Mouse (Mus musculus) bone marrow, adult 2 months (tissue): ENCODE results near the gene Sec23a. TPM values are rescaled to one million over a fixed set of nuclear protein-coding genes. Genes with fewer than 3 reads are reported as not detected.

Experiments used
- H3K27ac ChIP-seq: fragments of 200-500 bp; 2 replicates; pipeline ENCODE4 v1.5.1; 2012; ENCODE audit warnings: low read depth, mild to moderate bottlenecking, control low read depth, inconsistent platforms, low read length; ENCODE audit not compliant: control insufficient read depth, poor library complexity, insufficient read depth
- H3K4me1 ChIP-seq: fragments of 200-500 bp; 2 replicates; pipeline ENCODE4 v1.6.1; 2011; ENCODE audit warnings: low read length; ENCODE audit not compliant: control insufficient read depth, insufficient read depth
- H3K4me3 ChIP-seq: fragments of 200-500 bp; replicated peaks from 2 replicates; pipeline ENCODE3; 2011; ENCODE audit warnings: mild to moderate bottlenecking, low read depth, low read length, control low read depth; ENCODE audit not compliant: control insufficient read depth
- CTCF ChIP-seq: fragments of 200-500 bp; IDR thresholded peaks from 2 replicates; pipeline ENCODE4 v1.5.1; 2011; ENCODE audit warnings: low read length, control low read depth; ENCODE audit not compliant: control insufficient read depth, insufficient read depth
- POLR2A ChIP-seq: fragments of 200-500 bp; IDR thresholded peaks from 2 replicates; pipeline ENCODE4 v1.6.1; 2011; ENCODE audit warnings: low read depth, mild to moderate bottlenecking, control low read depth, low read length, borderline replicate concordance; ENCODE audit not compliant: control insufficient read depth
- WGBS: fragments of 180-500 bp; shearing (Covaris S2); methylation state at CpG from one replicate; pipeline ENCODE4 v1.1.7; 2018; 5-methylcytosine and 5-hydroxymethylcytosine counted together
- polyA plus RNA-seq: library from polyadenylated mRNA; stranded (reverse); fragments of >200 nt; gene quantifications from 2 replicates; pipeline ENCODE4 v1.2.4, GENCODE M21; 2011; ENCODE audit warnings: low replicate concordance; ENCODE audit not compliant: missing spikeins, insufficient read depth, insufficient read length

Gene Sec23a
- polyA plus RNA-seq, 1 experiment, result 14.7 TPM

GRCm38 (mm10) chr12:58956162-58956561 lies 55.7 kb downstream of the Sec23a start:
- 91% methylated on average over 7 of the region's 7 CpGs for WGBS
- no peak overlapping the region for H3K27ac ChIP-seq
- no peaks in the 10 kb centered on the region for H3K4me1 ChIP-seq
- H3K4me3 ChIP-seq, result no peak overlapping the region
- TF ChIP-seq POLR2A (no peak), CTCF (no peak)

GRCm38 (mm10) chr12:58947879-58948278 lies 63.9 kb downstream of the Sec23a start:
- Histone ChIP-seq H3K4me1 (no peaks in the 10 kb centered on the region), H3K4me3 (no peak overlapping the region), H3K27ac (no peak overlapping the region)
- WGBS, result 78% methylated on average over 6 of the region's 6 CpGs
- no peak for TF ChIP-seq CTCF
- TF ChIP-seq POLR2A, result no peak

GRCm38 (mm10) chr12:58947231-58947630 lies 64.6 kb downstream of the Sec23a start:
- WGBS, result 16% methylated on average over 4 of the region's 4 CpGs
- H3K4me3 ChIP-seq, result no peak overlapping the region
- no peak overlapping the region for H3K27ac ChIP-seq
- H3K4me1 ChIP-seq, result no peaks in the 10 kb centered on the region
- TF ChIP-seq CTCF (peak; percentile 78), POLR2A (no peak)

- 59% methylated on average over 4 of the region's 4 CpGs for WGBS
- H3K27ac ChIP-seq, result no peak overlapping the region
- no peak for TF ChIP-seq CTCF
- TF ChIP-seq POLR2A, result no peak
- no peak overlapping the region for H3K4me3 ChIP-seq
- H3K4me1 ChIP-seq, result no peaks in the 10 kb centered on the region; the same call in 1 of the 2 replicates
Observed at GRCm38 (mm10) chr12:58942544-58942943, 69.3 kb downstream of the Sec23a start.

GRCm38 (mm10) chr12:58934580-58934979 lies 77.2 kb downstream of the Sec23a start:
- no peak overlapping the region for H3K4me3 ChIP-seq
- H3K4me1 ChIP-seq, result no peaks in the 10 kb centered on the region
- TF ChIP-seq POLR2A (no peak), CTCF (no peak)
- H3K27ac ChIP-seq, result no peak overlapping the region
- WGBS, result 55% methylated on average over 4 of the region's 4 CpGs

GRCm38 (mm10) chr12:58924996-58925395 lies 86.8 kb downstream of the Sec23a start:
- TF ChIP-seq CTCF, result no peak
- no peak for TF ChIP-seq POLR2A
- H3K4me1 ChIP-seq, result no peaks in the 10 kb centered on the region; the same call in 1 of the 2 replicates
- no peak overlapping the region for H3K4me3 ChIP-seq
- H3K27ac ChIP-seq, result no peak overlapping the region
- WGBS, result 81% methylated on average over 15 of the region's 15 CpGs

- H3K4me1 ChIP-seq, result no peaks in the 10 kb centered on the region; the same call in 1 of the 2 replicates
- H3K27ac ChIP-seq, result no peak overlapping the region
- WGBS, result 73% methylated on average over 3 of the region's 3 CpGs
- no peak overlapping the region for H3K4me3 ChIP-seq
- TF ChIP-seq POLR2A (no peak), CTCF (no peak)
Observed at GRCm38 (mm10) chr12:58924025-58924424, 87.8 kb downstream of the Sec23a start.

- no peak for TF ChIP-seq CTCF
- no peak for TF ChIP-seq POLR2A
- Histone ChIP-seq H3K4me3 (no peak overlapping the region), H3K27ac (no peak overlapping the region), H3K4me1 (no peaks in the 10 kb centered on the region; the same call in 1 of the 2 replicates)
- WGBS, result 7% methylated on average over 6 of the region's 6 CpGs
Observed at GRCm38 (mm10) chr12:58920775-58921174, 91.0 kb downstream of the Sec23a start.

GRCm38 (mm10) chr12:58919516-58919915 lies 92.3 kb downstream of the Sec23a start:
- H3K4me1 ChIP-seq, result no peaks in the 10 kb centered on the region; the same call in 1 of the 2 replicates
- no peak overlapping the region for H3K4me3 ChIP-seq
- no peak for TF ChIP-seq POLR2A
- TF ChIP-seq CTCF, result no peak
- no peak overlapping the region for H3K27ac ChIP-seq
- 77% methylated on average over 3 of the region's 3 CpGs for WGBS
